Mouse (Mus musculus) heart, adult 11 months (tissue): ENCODE data around the gene Bves.

Experiments
- DNase-seq: peaks from one replicate; pipeline ENCODE4 v3.0.0; 2022

The Bves gene

GRCm38 (mm10) chr10:45356091-45356490, 20.5 kb downstream of the Bves start:
- DNase-seq, result peak; percentile 86

- DNase-seq, result peak; percentile 94
These were observed 27.8 kb downstream of the Bves start for GRCm38 (mm10) chr10:45363396-45363795.

- no peak for DNase-seq
These were observed 31.6 kb downstream of the Bves start for GRCm38 (mm10) chr10:45366987-45367705.

DNA sequence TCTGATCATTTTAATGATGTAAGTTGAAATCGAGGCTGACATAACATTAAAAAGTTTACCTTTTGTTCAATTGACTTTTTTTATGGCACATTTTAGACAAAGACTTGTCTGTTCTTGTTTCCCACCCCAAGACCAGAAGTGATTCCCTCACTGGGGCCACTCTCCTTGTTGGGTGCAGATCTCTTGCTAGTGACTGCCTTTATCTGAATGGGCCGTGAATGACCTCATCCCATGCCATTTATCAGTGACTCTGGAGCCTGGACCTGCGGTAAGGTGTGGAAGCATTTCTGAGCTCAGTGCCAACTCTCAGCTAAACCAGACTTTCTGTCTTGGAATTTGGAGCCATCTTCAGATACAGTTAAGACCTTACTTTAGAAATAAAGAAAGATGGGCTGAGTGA, 34.1 kb downstream of the Bves start:
- no peak for DNase-seq

- no peak for DNase-seq
These were observed 35.0 kb downstream of the Bves start for GRCm38 (mm10) chr10:45370545-45370944.

GRCm38 (mm10) chr10:45372994-45373692, 37.6 kb downstream of the Bves start:
- DNase-seq, result no peak

DNA sequence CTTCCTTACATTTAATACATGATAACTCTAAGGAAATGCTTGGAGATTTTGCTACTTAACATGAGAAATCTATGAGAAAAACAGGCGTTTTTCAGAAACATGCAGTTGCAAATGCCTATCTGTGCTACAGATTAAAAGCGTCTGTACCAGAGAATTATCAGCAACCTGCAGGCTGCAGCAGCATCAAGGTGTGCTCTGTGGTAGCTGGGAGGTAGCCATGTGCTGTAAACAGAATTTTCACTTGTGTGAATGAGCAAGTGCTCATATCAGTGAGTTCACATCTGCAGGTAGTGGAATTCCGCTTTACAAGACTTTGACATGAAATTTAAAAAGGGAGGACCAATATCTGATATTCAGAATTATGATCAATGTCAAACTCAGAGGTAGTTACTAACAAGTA, 42.7 kb downstream of the Bves start:
- no peak for DNase-seq

- DNase-seq, result no peak
These were observed 46.5 kb downstream of the Bves start for GRCm38 (mm10) chr10:45381937-45382636.

DNA sequence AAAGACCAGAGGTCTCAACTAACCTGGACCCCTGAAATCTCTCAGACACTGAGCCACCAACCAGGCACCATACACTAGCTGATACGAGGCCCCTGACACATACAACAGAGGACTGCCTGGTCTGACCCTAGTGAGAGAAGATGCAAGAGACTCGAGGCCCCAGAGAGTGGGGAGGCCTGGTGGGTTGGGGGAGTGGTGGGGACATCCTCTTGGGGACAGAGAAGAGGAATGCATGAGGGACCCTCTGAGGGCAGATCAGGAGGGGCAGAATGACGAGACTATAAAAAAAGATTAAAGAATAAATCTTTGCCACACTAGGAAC, 47.0 kb downstream of the Bves start:
- DNase-seq, result no peak

- no peak for DNase-seq
These were observed 62.6 kb downstream of the Bves start for GRCm38 (mm10) chr10:45398211-45398610.

- DNase-seq, result no peak
These were observed 64.2 kb downstream of the Bves start for GRCm38 (mm10) chr10:45399702-45400243.

DNA sequence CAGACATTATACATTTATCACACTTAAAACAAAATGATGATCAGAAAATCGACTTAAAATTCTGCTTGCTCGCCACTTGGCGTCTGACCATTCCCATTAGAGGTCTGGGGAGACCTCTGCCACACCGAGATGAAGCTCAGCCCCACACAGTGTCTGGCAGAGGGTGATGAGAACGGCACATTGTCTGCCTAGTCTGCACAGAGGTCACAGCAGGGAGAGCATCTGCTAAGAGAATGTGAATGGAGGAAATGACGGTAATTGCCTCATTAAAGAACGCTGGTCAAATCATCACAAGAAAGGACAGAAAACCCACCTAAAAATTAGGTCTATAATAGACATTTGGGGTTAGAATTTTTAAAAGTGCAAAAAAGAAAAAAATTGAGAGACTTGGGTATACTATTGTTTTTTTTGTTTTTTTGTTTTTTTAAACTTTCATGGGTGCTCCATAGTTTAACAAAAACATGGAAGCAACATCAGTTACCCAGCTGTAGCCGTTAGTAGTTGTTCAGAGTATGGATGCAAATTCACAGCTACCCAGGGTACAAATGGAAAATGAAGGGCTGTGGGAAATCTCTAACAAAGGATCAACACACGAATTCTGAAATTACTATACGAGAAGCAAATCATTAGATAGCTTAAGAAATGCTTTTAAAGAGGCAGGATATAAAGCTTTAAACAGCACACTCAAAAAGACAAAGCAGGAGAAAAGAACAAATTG, 75.2 kb downstream of the Bves start:
- no peak for DNase-seq

DNA sequence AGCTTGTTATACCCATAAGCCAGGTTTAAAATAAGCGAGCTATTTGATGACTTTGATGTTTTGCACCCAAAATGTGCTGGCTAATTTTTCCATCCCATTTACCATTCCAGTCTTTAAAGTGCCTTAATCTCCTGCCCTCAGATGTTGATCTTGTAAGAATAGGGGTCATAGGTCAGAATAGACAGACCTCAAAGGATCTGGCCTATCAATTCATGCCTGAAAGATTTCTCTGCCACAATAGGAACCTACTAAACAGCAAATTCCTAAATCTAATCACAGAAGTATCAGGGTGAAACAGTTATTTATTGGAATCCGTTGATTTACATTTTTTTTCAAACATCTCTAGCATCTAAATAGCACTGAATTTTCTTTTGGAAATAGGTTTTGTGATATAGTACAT, 76.2 kb downstream of the Bves start:
- DNase-seq, result no peak

- no peak for DNase-seq
These were observed 76.6 kb downstream of the Bves start for GRCm38 (mm10) chr10:45412144-45412543.
